Mouse (Mus musculus) megakaryocyte, embryonic 14.5 days (primary cell): ENCODE results near the gene Relb.

Source experiments
- FLI1 ChIP-seq: IDR thresholded peaks from 2 replicates; pipeline ENCODE4 v1.6.1; 2012; ENCODE audit warnings: low read length, inconsistent platforms, mixed read lengths
- GATA1 ChIP-seq: IDR thresholded peaks from 3 replicates; pipeline ENCODE4 v1.6.1; 2012; ENCODE audit warnings: mixed read lengths, low read length, inconsistent platforms, borderline replicate concordance

DNA sequence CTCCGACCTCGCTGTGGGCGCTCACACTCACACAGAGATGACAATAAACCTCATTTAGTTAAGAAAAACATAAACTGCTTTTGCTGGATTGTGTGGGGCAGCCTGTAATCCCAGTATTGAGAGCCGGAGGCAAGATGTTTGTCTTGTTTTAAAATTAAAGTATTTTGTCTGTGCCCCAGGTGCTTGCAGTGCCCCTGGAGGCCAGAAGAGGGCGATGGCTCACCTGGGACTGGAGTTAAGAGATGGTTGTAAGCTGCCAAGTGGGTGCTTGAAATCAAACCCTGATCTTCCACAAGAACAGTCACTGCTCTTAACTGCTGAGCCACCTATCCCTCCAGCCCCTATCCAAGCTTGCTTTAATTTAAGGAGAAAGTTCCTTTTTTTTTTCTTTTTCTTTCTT lies 18.3 kb downstream of the Relb start:
- TF ChIP-seq GATA1 (no peak), FLI1 (no peak)
